Mouse (Mus musculus) forebrain, embryonic 13.5 days (tissue): Measurements from ENCODE around the gene Spata13. TPM values are rescaled to one million over a fixed set of nuclear protein-coding genes. Genes with fewer than 3 reads are reported as not detected.
A peak's percentile ranks its signal among the peaks of the same experiment; 100 is the strongest.

ENCODE experiments used
- ATAC-seq: fragments of 200-750 bp; cut with Nextera tagmentation; 2 replicates; pipeline ENCODE4 v1.8.0; 2017
- H3K27ac ChIP-seq: fragments of 300-500 bp; sonication (generic); 2 replicates; pipeline ENCODE4 v1.5.1; 2015; ENCODE audit warnings: inconsistent platforms, mild to moderate bottlenecking, moderate library complexity
- H3K27me3 ChIP-seq: fragments of 300-500 bp; sonication (generic); 2 replicates; pipeline ENCODE4 v1.6.1; 2015; ENCODE audit warnings: mild to moderate bottlenecking, inconsistent platforms
- H3K36me3 ChIP-seq: fragments of 300-500 bp; sonication (generic); 2 replicates; pipeline ENCODE4 v1.6.1; 2015; ENCODE audit warnings: mild to moderate bottlenecking, inconsistent platforms; ENCODE audit not compliant: poor library complexity, severe bottlenecking
- H3K4me1 ChIP-seq: fragments of 300-500 bp; sonication (generic); 2 replicates; pipeline ENCODE4 v1.6.1; 2015; ENCODE audit warnings: inconsistent platforms
- H3K4me2 ChIP-seq: fragments of 300-500 bp; sonication (generic); 2 replicates; pipeline ENCODE4 v1.6.1; 2015; ENCODE audit warnings: inconsistent platforms, mild to moderate bottlenecking, moderate library complexity
- H3K4me3 ChIP-seq: fragments of 300-500 bp; sonication (generic); 2 replicates; pipeline ENCODE4 v1.5.1; 2015; ENCODE audit warnings: mild to moderate bottlenecking, inconsistent platforms
- H3K9ac ChIP-seq: fragments of 300-500 bp; sonication (generic); 2 replicates; pipeline ENCODE4 v1.6.1; 2015; ENCODE audit warnings: mild to moderate bottlenecking, inconsistent platforms
- H3K9me3 ChIP-seq: fragments of 300-500 bp; sonication (generic); replicated peaks from 2 replicates; pipeline ENCODE4 v1.6.1; 2016; ENCODE audit warnings: inconsistent platforms
- WGBS: fragments of 180-500 bp; shearing (Covaris S2); methylation state at CpG from one replicate; pipeline ENCODE4 v1.1.7; 2015; 5-methylcytosine and 5-hydroxymethylcytosine counted together
- polyA plus RNA-seq: library from polyadenylated mRNA; unstranded; fragments of >200 nt; fragmentation: Nextera tagmentation; extraction: Ambion mirVana; gene quantifications from 2 replicates; pipeline ENCODE4 v1.2.1, GENCODE M21; 2015

Gene Spata13
- polyA plus RNA-seq, 1 experiment from 2014 or later = 83.0 TPM

GRCm38 (mm10) chr14:60687241-60687640 lies 53.4 kb downstream of the Spata13 start:
- ATAC-seq = no peak
- Histone ChIP-seq H3K36me3 (peaks cover 13% of the 10 kb centered on the region), H3K4me1 (peaks cover 86% of the 10 kb centered on the region), H3K9me3 (no peaks in the 10 kb centered on the region), H3K4me3 (no peak overlapping the region), H3K27ac (peak overlapping the region; percentile 53), H3K4me2 (peak overlapping the region; percentile 19; the same call in 1 of the 2 replicates), H3K9ac (no peak overlapping the region), H3K27me3 (no peaks in the 10 kb centered on the region)
- WGBS = 26% methylated on average over 7 of the region's 7 CpGs

- Histone ChIP-seq H3K36me3 (peaks cover 15% of the 10 kb centered on the region), H3K27ac (peak overlapping the region; percentile 54; the same call in 1 of the 2 replicates), H3K27me3 (no peaks in the 10 kb centered on the region), H3K9me3 (no peaks in the 10 kb centered on the region), H3K4me1 (peaks cover 86% of the 10 kb centered on the region), H3K4me2 (no peak overlapping the region), H3K9ac (no peak overlapping the region), H3K4me3 (no peak overlapping the region)
- 34% methylated on average over 7 of the region's 7 CpGs for WGBS
- peak; percentile 57; the same call in 1 of the 2 replicates for ATAC-seq
These were observed 54.9 kb downstream of the Spata13 start for GRCm38 (mm10) chr14:60688509-60689205.

- Histone ChIP-seq H3K27ac (peak overlapping the region; percentile 77; the same call in 1 of the 2 replicates), H3K4me1 (peaks cover 85% of the 10 kb centered on the region), H3K9me3 (no peaks in the 10 kb centered on the region), H3K4me3 (no peak overlapping the region), H3K4me2 (no peak overlapping the region), H3K9ac (peak overlapping the region; percentile 30; the same call in 1 of the 2 replicates), H3K27me3 (no peaks in the 10 kb centered on the region), H3K36me3 (peaks cover 20% of the 10 kb centered on the region)
- WGBS = 80% methylated on average over 5 of the region's 5 CpGs
- ATAC-seq = no peak
These were observed 56.0 kb downstream of the Spata13 start for GRCm38 (mm10) chr14:60689768-60690167.

- peaks cover 84% of the 10 kb centered on the region for H3K4me1 ChIP-seq
- 20% methylated on average over 7 of the region's 7 CpGs for WGBS
- no peaks in the 10 kb centered on the region for H3K27me3 ChIP-seq
- H3K4me3 ChIP-seq = no peak overlapping the region
- no peak overlapping the region for H3K4me2 ChIP-seq
- peak overlapping the region; percentile 77 for H3K27ac ChIP-seq
- ATAC-seq = no peak
- peaks cover 20% of the 10 kb centered on the region for H3K36me3 ChIP-seq
- no peak overlapping the region for H3K9ac ChIP-seq
- no peaks in the 10 kb centered on the region for H3K9me3 ChIP-seq
These were observed 56.8 kb downstream of the Spata13 start for GRCm38 (mm10) chr14:60690631-60691030.

- ATAC-seq = 0 out of 2 replicates have a peak, but pooled peaks have one; percentile 14
- Histone ChIP-seq H3K9me3 (no peaks in the 10 kb centered on the region), H3K27ac (peak overlapping the region; percentile 77), H3K27me3 (no peaks in the 10 kb centered on the region), H3K4me3 (no peak overlapping the region), H3K4me2 (peak overlapping the region; percentile 24), H3K36me3 (peaks cover 32% of the 10 kb centered on the region), H3K9ac (0 out of 2 replicates have a peak overlapping the region, but pooled peaks have one; percentile 4), H3K4me1 (peaks cover 75% of the 10 kb centered on the region)
- WGBS = 32% methylated on average over 11 of the region's 11 CpGs
These were observed 59.3 kb downstream of the Spata13 start for GRCm38 (mm10) chr14:60693122-60693536.

- H3K36me3 ChIP-seq = peaks cover 32% of the 10 kb centered on the region
- peak overlapping the region; percentile 77 for H3K27ac ChIP-seq
- peaks cover 75% of the 10 kb centered on the region for H3K4me1 ChIP-seq
- no peaks in the 10 kb centered on the region for H3K27me3 ChIP-seq
- WGBS = 67% methylated on average over 5 of the region's 5 CpGs
- H3K9ac ChIP-seq = 0 out of 2 replicates have a peak overlapping the region, but pooled peaks have one; percentile 18
- H3K4me3 ChIP-seq = no peak overlapping the region
- 0 out of 2 replicates have a peak overlapping the region, but pooled peaks have one; percentile 24 for H3K4me2 ChIP-seq
- no peaks in the 10 kb centered on the region for H3K9me3 ChIP-seq
- no peak for ATAC-seq
These were observed 59.9 kb downstream of the Spata13 start for GRCm38 (mm10) chr14:60693666-60694065.

GRCm38 (mm10) chr14:60694215-60694997 lies 60.6 kb downstream of the Spata13 start:
- H3K27me3 ChIP-seq = no peaks in the 10 kb centered on the region
- peak overlapping the region; percentile 77 for H3K27ac ChIP-seq
- no peak overlapping the region for H3K9ac ChIP-seq
- H3K4me1 ChIP-seq = peaks cover 75% of the 10 kb centered on the region
- H3K36me3 ChIP-seq = peaks cover 32% of the 10 kb centered on the region
- H3K4me2 ChIP-seq = no peak overlapping the region
- ATAC-seq = 0 out of 2 replicates have a peak, but pooled peaks have one; percentile 31
- 78% methylated on average over 14 of the region's 14 CpGs for WGBS
- H3K9me3 ChIP-seq = no peaks in the 10 kb centered on the region
- no peak overlapping the region for H3K4me3 ChIP-seq

GRCm38 (mm10) chr14:60697351-60697750 lies 63.5 kb downstream of the Spata13 start:
- H3K9ac ChIP-seq = no peak overlapping the region
- no peaks in the 10 kb centered on the region for H3K9me3 ChIP-seq
- H3K4me2 ChIP-seq = no peak overlapping the region
- WGBS = 79% methylated on average over 8 of the region's 8 CpGs
- H3K27me3 ChIP-seq = no peaks in the 10 kb centered on the region
- peaks cover 51% of the 10 kb centered on the region for H3K4me1 ChIP-seq
- H3K4me3 ChIP-seq = no peak overlapping the region
- no peak overlapping the region for H3K27ac ChIP-seq
- peaks cover 17% of the 10 kb centered on the region; the same call in 1 of the 2 replicates for H3K36me3 ChIP-seq
- no peak for ATAC-seq

- Histone ChIP-seq H3K36me3 (peaks cover 16% of the 10 kb centered on the region; the same call in 1 of the 2 replicates), H3K27ac (peak overlapping the region; percentile 2), H3K4me1 (peaks cover 35% of the 10 kb centered on the region), H3K4me2 (no peak overlapping the region), H3K9me3 (no peaks in the 10 kb centered on the region), H3K27me3 (no peaks in the 10 kb centered on the region), H3K9ac (no peak overlapping the region), H3K4me3 (no peak overlapping the region)
- WGBS = 69% methylated on average over 10 of the region's 10 CpGs
- 0 out of 2 replicates have a peak, but pooled peaks have one; percentile 28 for ATAC-seq
These were observed 65.2 kb downstream of the Spata13 start for GRCm38 (mm10) chr14:60698980-60699379.

GRCm38 (mm10) chr14:60702377-60703140 lies 68.8 kb downstream of the Spata13 start:
- H3K27me3 ChIP-seq = no peaks in the 10 kb centered on the region
- ATAC-seq = no peak
- H3K36me3 ChIP-seq = peaks cover 15% of the 10 kb centered on the region
- no peak overlapping the region for H3K4me2 ChIP-seq
- WGBS = 87% methylated on average over 10 of the region's 10 CpGs
- H3K4me3 ChIP-seq = no peak overlapping the region
- H3K9me3 ChIP-seq = no peaks in the 10 kb centered on the region
- no peak overlapping the region for H3K9ac ChIP-seq
- H3K27ac ChIP-seq = no peak overlapping the region
- H3K4me1 ChIP-seq = peaks cover 22% of the 10 kb centered on the region

- ATAC-seq = no peak
- 0 out of 2 replicates have a peak, but pooled peaks cover 5% of the 10 kb centered on the region for H3K4me1 ChIP-seq
- peaks cover 23% of the 10 kb centered on the region for H3K36me3 ChIP-seq
- H3K4me3 ChIP-seq = no peak overlapping the region
- no peak overlapping the region for H3K4me2 ChIP-seq
- H3K27ac ChIP-seq = no peak overlapping the region
- 86% methylated on average over 6 of the region's 6 CpGs for WGBS
- no peaks in the 10 kb centered on the region for H3K9me3 ChIP-seq
- H3K27me3 ChIP-seq = no peaks in the 10 kb centered on the region
- no peak overlapping the region for H3K9ac ChIP-seq
These were observed 70.7 kb downstream of the Spata13 start for GRCm38 (mm10) chr14:60704510-60704909.
